Mouse (Mus musculus): ENCODE results near the gene Sapcd1. TPM values are rescaled to one million over a fixed set of nuclear protein-coding genes. Genes with fewer than 3 reads are reported as not detected.
A peak's percentile ranks its signal among the peaks of the same experiment; 100 is the strongest.
"Not testable (repeated sequence)": the region's sequence is repeated elsewhere in the genome, so short reads cannot be mapped to it uniquely, and the experiment has no call there.

Gene Sapcd1
- polyA plus RNA-seq, 1 experiment, result 7.3 TPM

DNA sequence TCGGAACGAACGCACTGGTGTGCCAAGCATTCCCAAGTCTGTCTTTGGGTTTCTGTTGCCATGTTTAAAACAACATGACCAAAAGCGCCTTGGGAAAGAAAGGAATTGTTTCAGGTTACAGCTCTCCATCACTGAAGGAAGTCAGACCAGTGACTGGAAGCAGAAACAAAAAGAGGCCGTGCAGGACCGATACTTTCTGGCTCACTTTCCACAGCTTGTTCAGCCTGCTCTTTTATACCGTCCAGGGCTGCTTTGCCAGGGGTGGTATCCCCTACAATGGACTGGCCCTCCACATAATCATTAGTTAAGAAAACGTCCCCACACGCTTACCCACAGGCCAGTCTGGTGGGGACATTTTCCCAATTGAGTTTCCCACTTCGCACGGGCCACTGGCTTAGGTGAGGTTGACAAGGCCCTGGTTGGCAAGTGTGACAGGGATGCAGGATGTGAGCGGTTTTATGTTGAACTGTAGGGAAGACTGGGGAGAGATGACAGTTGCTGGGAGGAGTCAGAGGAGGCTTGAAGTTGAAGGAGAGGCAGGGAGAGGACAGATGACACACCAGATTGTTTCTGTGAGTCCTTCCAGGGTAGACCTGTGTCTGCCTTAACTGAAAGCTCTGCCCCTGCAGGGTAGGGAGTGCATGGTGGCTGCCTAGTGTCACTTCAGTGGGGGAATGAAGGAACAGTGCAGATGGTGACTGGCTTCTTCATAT lies 25.5 kb downstream of the Sapcd1 start:
- WGBS, result 3% methylated on average over 12 of the region's 12 CpGs
- DNase-seq (ENCODE audit: low read depth in 1 of 2, low spot score in 2 of 2), result no peak
- Histone ChIP-seq H3K27ac (ENCODE audit: insufficient read depth, low read length) (peak overlapping the region; percentile 100), H3K4me3 (ENCODE audit: extremely low read depth, insufficient read depth, insufficient read length) (peak overlapping the region; percentile 86), H3K4me1 (ENCODE audit: control insufficient read depth, insufficient read depth, insufficient read length) (no peaks in the 10 kb centered on the region; the same call in 1 of the 2 replicates), H3K27me3 (ENCODE audit: control insufficient read depth, insufficient read depth, low read length) (no peaks in the 10 kb centered on the region), H3K36me3 (ENCODE audit: control insufficient read depth, insufficient read depth, low read length) (peaks cover 33% of the 10 kb centered on the region)
- no peak for TF ChIP-seq CTCF (IDR thresholded peaks at IDR 0.05; ENCODE audit: extremely low read depth, insufficient read depth, insufficient read length, insufficient replicate concordance)
- TF ChIP-seq POLR2A (IDR thresholded peaks at IDR 0.05; ENCODE audit: low read depth, low read length), result no peak

DNA sequence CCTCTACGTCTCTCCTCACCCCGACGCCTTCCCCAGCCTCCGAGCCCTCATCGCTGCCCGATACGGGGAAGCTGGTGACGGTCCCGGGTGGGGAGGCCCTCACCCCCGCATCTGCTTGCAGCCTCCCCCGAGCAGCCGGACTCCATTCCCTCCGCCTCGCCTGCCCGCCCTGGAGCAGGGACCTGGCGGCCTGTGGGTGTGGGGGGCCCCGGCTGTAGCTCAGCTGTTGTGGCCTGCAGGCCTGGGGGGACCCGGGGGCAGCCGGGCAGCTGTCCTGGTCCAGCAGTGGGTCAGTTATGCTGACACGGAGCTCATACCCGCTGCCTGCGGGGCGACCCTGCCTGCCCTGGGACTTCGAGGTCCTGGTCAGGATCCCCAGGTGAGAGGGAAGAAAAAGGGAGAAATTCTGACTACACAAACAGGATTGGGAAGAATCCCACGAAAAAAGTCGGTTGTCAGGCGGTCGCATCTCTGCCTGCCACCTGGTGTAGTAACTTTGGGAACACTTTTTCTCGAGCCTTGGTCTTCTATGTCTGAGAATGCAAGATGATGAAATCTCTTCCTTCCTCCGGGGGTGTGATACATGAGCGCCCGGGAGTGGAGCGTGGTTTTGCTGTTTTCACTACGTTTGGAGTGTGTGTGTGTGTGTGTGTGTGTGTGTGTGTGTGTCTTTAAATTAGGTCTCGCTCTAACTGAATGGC lies 26.2 kb downstream of the Sapcd1 start:
- under 1% methylated on average over 35 of the region's 35 CpGs for WGBS
- peak in 1 of 2 experiments; percentile 39 for DNase-seq (ENCODE audit: low read depth in 1 of 2, low spot score in 2 of 2)
- 0 out of 2 replicates have a peak, but pooled peaks have one; percentile 14 for TF ChIP-seq POLR2A (IDR thresholded peaks at IDR 0.05; ENCODE audit: low read depth, low read length)
- no peak for TF ChIP-seq CTCF (IDR thresholded peaks at IDR 0.05; ENCODE audit: extremely low read depth, insufficient read depth, insufficient read length, insufficient replicate concordance)
- Histone ChIP-seq H3K4me3 (ENCODE audit: extremely low read depth, insufficient read depth, insufficient read length) (peak overlapping the region; percentile 86), H3K4me1 (ENCODE audit: control insufficient read depth, insufficient read depth, insufficient read length) (no peaks in the 10 kb centered on the region; the same call in 1 of the 2 replicates), H3K27me3 (ENCODE audit: control insufficient read depth, insufficient read depth, low read length) (no peaks in the 10 kb centered on the region), H3K36me3 (ENCODE audit: control insufficient read depth, insufficient read depth, low read length) (peaks cover 33% of the 10 kb centered on the region), H3K27ac (ENCODE audit: insufficient read depth, low read length) (peak overlapping the region; percentile 100)

DNA sequence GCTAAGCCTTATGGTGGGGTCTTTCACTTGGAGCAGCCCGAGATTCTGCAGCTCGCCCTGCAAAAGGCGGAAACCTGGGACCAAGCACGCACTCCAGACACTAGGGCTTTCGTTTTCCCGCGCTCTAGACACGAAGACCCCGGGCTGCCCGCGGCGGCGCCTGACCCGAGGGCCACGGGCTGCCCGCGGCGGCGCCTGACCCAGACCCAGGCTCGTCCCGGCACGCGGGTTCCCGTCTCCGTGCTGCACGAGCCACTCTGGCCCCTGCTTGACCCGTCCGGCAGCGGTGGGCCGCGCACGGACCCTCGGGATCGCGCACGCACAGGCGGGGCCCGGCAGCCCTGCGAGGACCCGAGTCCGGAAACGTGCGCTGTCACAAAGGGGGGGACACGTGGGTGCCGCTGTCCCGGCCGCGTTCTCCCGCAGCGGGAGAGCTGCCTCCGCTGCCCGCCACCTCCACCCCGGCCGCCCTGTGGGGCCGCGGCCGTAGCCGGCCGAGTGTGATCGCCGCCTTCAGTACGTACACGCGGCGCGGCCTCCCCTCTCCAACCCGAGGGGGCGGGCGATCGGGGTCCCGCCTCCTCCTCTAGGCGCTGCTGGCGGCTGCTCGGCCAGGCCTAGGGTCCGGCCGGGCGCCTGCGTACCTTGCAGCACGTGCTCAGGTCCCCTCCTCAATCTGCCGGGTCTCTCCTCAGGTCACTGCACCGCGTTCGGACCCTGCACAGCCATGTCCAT lies 26.9 kb downstream of the Sapcd1 start, which contains the start of gene Vars:
Gene Vars, plus strand, starts transcription at position 271 of the 735 bp plus-strand sequence.
- Histone ChIP-seq H3K4me1 (ENCODE audit: control insufficient read depth, insufficient read depth, insufficient read length) (no peaks in the 10 kb centered on the region; the same call in 1 of the 2 replicates), H3K36me3 (ENCODE audit: control insufficient read depth, insufficient read depth, low read length) (peaks cover 34% of the 10 kb centered on the region), H3K27me3 (ENCODE audit: control insufficient read depth, insufficient read depth, low read length) (no peaks in the 10 kb centered on the region), H3K4me3 (ENCODE audit: extremely low read depth, insufficient read depth, insufficient read length) (peak within 1 kb of the TSS; percentile 86), H3K27ac (ENCODE audit: insufficient read depth, low read length) (peak within 1 kb of the TSS; percentile 100)
- WGBS, result under 1% methylated on average over 82 of the region's 83 CpGs
- DNase-seq (ENCODE audit: low read depth in 1 of 2, low spot score in 2 of 2), result peak; percentile 71 to 76
- TF ChIP-seq POLR2A (IDR thresholded peaks at IDR 0.05; ENCODE audit: low read depth, low read length), result peak; percentile 87
- TF ChIP-seq CTCF (IDR thresholded peaks at IDR 0.05; ENCODE audit: extremely low read depth, insufficient read depth, insufficient read length, insufficient replicate concordance), result no peak

DNA sequence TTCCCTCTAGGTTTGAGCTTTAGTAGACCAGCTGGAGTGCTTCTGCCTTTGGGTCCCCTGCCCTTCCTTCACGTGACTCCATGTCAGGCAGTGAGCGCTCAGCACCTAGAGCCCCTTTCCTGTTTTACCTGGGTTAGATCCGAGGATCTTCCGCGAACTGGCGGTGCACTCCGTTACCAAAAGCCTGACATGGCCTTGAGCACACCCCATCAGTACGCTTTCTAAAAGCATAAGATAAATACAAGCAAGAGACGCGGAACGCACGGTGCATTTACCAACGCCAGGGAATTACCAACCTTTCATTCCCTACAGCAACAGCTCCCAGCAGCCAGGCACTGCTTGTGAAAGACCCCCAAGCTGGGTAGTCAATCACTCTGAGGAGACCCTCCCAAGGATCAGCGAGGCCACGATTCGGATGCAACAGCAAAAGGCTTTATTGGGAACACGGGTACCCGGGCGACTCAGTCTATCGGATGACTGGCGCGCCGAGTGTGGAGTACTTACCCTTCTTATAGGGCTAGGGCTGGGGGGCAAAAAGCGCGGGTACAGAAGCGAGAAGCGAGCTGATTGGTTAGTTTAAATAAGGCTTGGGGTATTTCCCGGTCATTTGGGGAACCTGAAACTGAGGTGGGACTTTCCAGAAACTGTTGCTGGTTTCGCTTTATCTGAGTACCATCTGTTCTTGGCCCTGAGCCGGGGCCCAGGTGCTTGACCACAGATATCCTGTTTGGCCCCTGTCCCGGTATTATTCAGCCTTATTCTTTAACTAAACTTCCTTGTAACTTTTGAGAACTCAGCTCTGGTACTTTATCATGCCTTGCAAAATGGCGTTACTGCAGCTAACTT lies 27.7 kb downstream of the Sapcd1 start:
- H3K27me3 ChIP-seq (ENCODE audit: control insufficient read depth, insufficient read depth, low read length); H3K4me1 ChIP-seq (ENCODE audit: control insufficient read depth, insufficient read depth, insufficient read length): not testable (repeated sequence)
- peak; percentile 54 to 64 for DNase-seq (ENCODE audit: low read depth in 1 of 2, low spot score in 2 of 2)
- Histone ChIP-seq H3K36me3 (ENCODE audit: control insufficient read depth, insufficient read depth, low read length) (peaks cover 27% of the 10 kb centered on the region), H3K27ac (ENCODE audit: insufficient read depth, low read length) (peak overlapping the region; percentile 100), H3K4me3 (ENCODE audit: extremely low read depth, insufficient read depth, insufficient read length) (peak overlapping the region; percentile 86)
- WGBS, result 3% methylated on average over 30 of the region's 32 CpGs
- TF ChIP-seq POLR2A (IDR thresholded peaks at IDR 0.05; ENCODE audit: low read depth, low read length), result peak; percentile 57; the same call in 1 of the 2 replicates

DNA sequence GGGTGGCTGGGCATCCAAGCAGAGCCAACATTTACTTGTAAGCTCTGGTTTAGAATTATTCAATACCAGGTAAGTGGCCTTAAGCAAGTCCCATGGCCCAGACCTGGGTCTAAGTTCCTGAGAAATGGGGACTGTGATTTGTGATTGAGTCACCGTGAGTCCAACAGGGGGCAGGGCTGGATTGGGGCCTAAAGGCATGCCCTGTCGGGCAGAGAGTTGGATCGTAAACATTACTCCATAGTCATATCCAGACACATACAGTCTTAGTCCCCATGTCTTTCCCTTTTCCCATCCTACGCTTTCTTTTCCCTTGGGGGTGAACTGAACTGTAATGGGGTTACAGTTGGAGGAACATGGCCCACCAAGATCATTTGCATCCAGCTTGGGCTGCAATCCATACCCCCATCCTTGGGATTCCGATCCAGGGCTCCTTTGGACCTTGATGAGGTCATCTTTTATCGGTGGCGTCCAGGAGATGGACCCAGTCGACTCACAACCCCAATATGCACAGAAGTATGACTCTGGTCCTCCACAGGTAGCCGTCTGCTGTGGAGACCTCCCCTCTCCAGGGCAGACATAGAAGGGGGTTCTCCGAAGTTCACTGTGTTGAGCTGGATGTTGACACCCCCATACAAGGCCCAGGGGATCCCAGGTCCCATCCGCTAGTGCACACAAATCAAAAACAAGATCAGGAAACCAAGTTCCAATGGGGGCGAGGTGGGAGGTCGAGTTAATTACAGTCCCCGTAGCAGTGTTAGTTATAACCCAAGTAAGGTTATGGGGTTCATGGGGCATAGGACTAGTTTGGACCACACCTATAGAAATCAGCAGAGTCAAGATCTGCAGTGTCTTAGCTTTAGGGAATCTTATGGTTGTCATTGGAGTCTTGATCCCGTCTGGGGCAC lies 29.0 kb downstream of the Sapcd1 start:
- 46% methylated on average over 15 of the region's 15 CpGs for whole genome bisulfite sequencing
- H3K27me3 ChIP-seq (ENCODE audit: control insufficient read depth, insufficient read depth, low read length), result no peaks in the 10 kb centered on the region
- DNase-seq (ENCODE audit: low read depth in 1 of 2, low spot score in 2 of 2), result no peak
- TF ChIP-seq POLR2A (IDR thresholded peaks at IDR 0.05; ENCODE audit: low read depth, low read length) (no peak), CTCF (IDR thresholded peaks at IDR 0.05; ENCODE audit: extremely low read depth, insufficient read depth, insufficient read length, insufficient replicate concordance) (no peak)
- peaks cover 16% of the 10 kb centered on the region for H3K36me3 ChIP-seq (ENCODE audit: control insufficient read depth, insufficient read depth, low read length)
- H3K27ac ChIP-seq (ENCODE audit: insufficient read depth, low read length), result peak overlapping the region; percentile 87
- peak overlapping the region; percentile 61 for H3K4me3 ChIP-seq (ENCODE audit: extremely low read depth, insufficient read depth, insufficient read length)
- H3K4me1 ChIP-seq (ENCODE audit: control insufficient read depth, insufficient read depth, insufficient read length), result no peaks in the 10 kb centered on the region; the same call in 1 of the 2 replicates
